Mouse (Mus musculus) kidney, adult 2 months (tissue): ENCODE measurements around the gene Eid2b.

ENCODE experiments used
- CTCF ChIP-seq: fragments of 200-500 bp; conservative IDR thresholded peaks from 2 replicates; pipeline ENCODE4 v1.5.1; 2011; ENCODE audit warnings: low read depth, mild to moderate bottlenecking, control low read depth, low read length, moderate library complexity, mixed read lengths; ENCODE audit not compliant: insufficient read depth, insufficient read length
- POLR2A ChIP-seq: fragments of 200-500 bp; IDR thresholded peaks from one replicate; pipeline ENCODE4 v1.6.1; 2011; ENCODE audit warnings: low read depth, low read length, control low read depth

DNA sequence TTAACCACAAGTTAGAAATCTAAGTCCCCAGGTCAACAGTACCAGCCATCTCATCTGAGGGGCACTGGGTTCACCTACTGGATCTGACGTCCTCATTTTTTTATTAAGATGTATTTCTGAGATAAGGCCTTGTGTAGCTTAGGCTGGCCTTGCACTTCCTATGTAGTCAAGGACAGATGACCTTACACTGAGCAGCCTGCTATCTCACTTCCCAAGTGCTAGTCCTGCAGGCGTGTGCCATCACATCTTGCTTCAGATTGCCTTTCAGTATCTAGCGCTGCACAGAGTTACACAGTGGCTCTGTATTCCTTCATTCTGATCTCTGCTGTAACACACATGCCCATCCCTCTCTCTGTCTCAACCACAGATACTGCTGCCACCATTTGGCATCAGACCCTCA is 40.5 kb downstream of the Eid2b start:
- TF ChIP-seq POLR2A: no peak
- no peak for TF ChIP-seq CTCF
